Comparison of ENCODE assay signal across 11 mouse cellular contexts in genomic region chr4:144993047-144993917, GRCm38 (mm10).
DNase-seq lines count a peak whose midpoint lies in the region; ATAC-seq and TF ChIP-seq lines count a peak whose summit lies in the region.
"Had no signal": no experiment of that assay in that cellular context is flagged by ENCODE, and none has a peak within 500 bp of the region (broad histone marks: within the 10 kb centered on the region; RNA-seq: fewer than 3 reads in every experiment).

No protein-coding gene starts in this region.

- 78% methylated on average over 9 of the region's 9 CpGs for WGBS in liver, embryonic 15.5 days (ENCODE audit: insufficient replicate concordance)
- WGBS in liver, embryonic 11.5 days, result 74% methylated on average over 9 of the region's 9 CpGs
- 44% methylated on average over 9 of the region's 9 CpGs for WGBS in embryonic facial prominence, embryonic 11.5 days
- WGBS in lung, postnatal 0 days, result 31% methylated on average over 9 of the region's 9 CpGs

- 0 out of 2 replicates have a peak, but pooled peaks have one; percentile 45 for TF ChIP-seq EP300 in lung, postnatal 0 days (IDR thresholded peaks at IDR 0.05)

- peak; percentile 29; the same call in 1 of the 2 replicates for ATAC-seq in liver, embryonic 15.5 days (ENCODE audit: insufficient read depth)
- ATAC-seq in liver, embryonic 11.5 days (replicated peaks; ENCODE audit: low FRiP score), result no peak
- ATAC-seq in embryonic facial prominence, embryonic 11.5 days (replicated peaks; ENCODE audit: insufficient number of reproducible peaks, low FRiP score, low TSS enrichment, low read depth), result peak; percentile 22
- peak; percentile 78 for ATAC-seq in lung, postnatal 0 days

- no peak overlapping the region for H3K9ac ChIP-seq in liver, embryonic 15.5 days
- H3K9ac ChIP-seq in liver, embryonic 11.5 days (ENCODE audit: low read depth, low read length), result no peak overlapping the region
- no peak overlapping the region for H3K9ac ChIP-seq in embryonic facial prominence, embryonic 11.5 days (replicated peaks; ENCODE audit: low read length)
- no peak overlapping the region for H3K9ac ChIP-seq in lung, postnatal 0 days (replicated peaks; ENCODE audit: low read depth)
- H3K9ac ChIP-seq: neural tube, embryonic 12.5 days had no signal

- DNase-seq in liver, embryonic 11.5 days (ENCODE audit: low spot score), result no peak
- peak; percentile 51 for DNase-seq in embryonic facial prominence, embryonic 11.5 days (ENCODE audit: low spot score)
- peak; percentile 63 for DNase-seq in kidney, adult 18-20 months
- peak; percentile 81 for DNase-seq in lung, postnatal 0 days (ENCODE audit: low spot score)
- no peak for DNase-seq in embryo, embryonic 9.5 days (ENCODE audit: extremely low spot score)
- DNase-seq in gastrocnemius, adult 8-10 months (ENCODE audit: low spot score in 2 of 2), result no peak
- DNase-seq: heart, postnatal 10 days; right cerebral cortex, postnatal 14 days had no signal

- H3K4me1 ChIP-seq in liver, embryonic 15.5 days (replicated peaks), result peaks cover 32% of the 10 kb centered on the region
- peaks cover 13% of the 10 kb centered on the region; the same call in 1 of the 2 replicates for H3K4me1 ChIP-seq in liver, embryonic 11.5 days (replicated peaks; ENCODE audit: control insufficient read depth, insufficient read depth, low read length)
- H3K4me1 ChIP-seq in embryonic facial prominence, embryonic 11.5 days (ENCODE audit: control insufficient read depth, insufficient read depth, low read length), result peaks cover 5% of the 10 kb centered on the region
- peaks cover 20% of the 10 kb centered on the region for H3K4me1 ChIP-seq in lung, postnatal 0 days (ENCODE audit: insufficient read depth, low read depth, low read length)

- H3K9me3 ChIP-seq in liver, embryonic 15.5 days (replicated peaks), result no peaks in the 10 kb centered on the region
- H3K9me3 ChIP-seq in liver, embryonic 11.5 days (ENCODE audit: control insufficient read depth, low read length), result no peaks in the 10 kb centered on the region
- H3K9me3 ChIP-seq in embryonic facial prominence, embryonic 11.5 days (replicated peaks; ENCODE audit: control insufficient read depth, low read length), result no peaks in the 10 kb centered on the region
- H3K9me3 ChIP-seq in lung, postnatal 0 days (ENCODE audit: low read length), result no peaks in the 10 kb centered on the region
- H3K9me3 ChIP-seq: neural tube, embryonic 12.5 days had no signal

- no peak overlapping the region for H3K4me2 ChIP-seq in liver, embryonic 15.5 days
- H3K4me2 ChIP-seq in liver, embryonic 11.5 days, result no peak overlapping the region
- no peak overlapping the region for H3K4me2 ChIP-seq in embryonic facial prominence, embryonic 11.5 days (ENCODE audit: low read depth, low read length)
- H3K4me2 ChIP-seq in lung, postnatal 0 days (replicated peaks; ENCODE audit: low read depth, low read length), result no peak overlapping the region
- H3K4me2 ChIP-seq: midbrain, embryonic 11.5 days; neural tube, embryonic 12.5 days had no signal

- H3K36me3 ChIP-seq in liver, embryonic 15.5 days (replicated peaks), result 0 out of 2 replicates have a peak, but pooled peaks cover 8% of the 10 kb centered on the region
- no peaks in the 10 kb centered on the region for H3K36me3 ChIP-seq in liver, embryonic 11.5 days (ENCODE audit: control insufficient read depth, insufficient read depth, low read length)
- no peaks in the 10 kb centered on the region for H3K36me3 ChIP-seq in embryonic facial prominence, embryonic 11.5 days (replicated peaks; ENCODE audit: control insufficient read depth, insufficient read depth, low read depth, low read length)
- H3K36me3 ChIP-seq in lung, postnatal 0 days (ENCODE audit: insufficient read depth, low read length), result no peaks in the 10 kb centered on the region
- H3K36me3 ChIP-seq: neural tube, embryonic 12.5 days had no signal

- no peak for TF ChIP-seq CTCF in lung, postnatal 0 days (IDR thresholded peaks at IDR 0.05)

- H3K4me3 ChIP-seq in liver, embryonic 15.5 days (replicated peaks), result no peak overlapping the region
- H3K4me3 ChIP-seq in liver, embryonic 11.5 days (ENCODE audit: low read depth, low read length), result no peak overlapping the region
- H3K4me3 ChIP-seq in embryonic facial prominence, embryonic 11.5 days (ENCODE audit: low read depth, low read length), result no peak overlapping the region
- H3K4me3 ChIP-seq in lung, postnatal 0 days (ENCODE audit: low read depth, low read length), result no peak overlapping the region
- H3K4me3 ChIP-seq: neural tube, embryonic 12.5 days had no signal

- H3K27me3 ChIP-seq in liver, embryonic 15.5 days, result no peaks in the 10 kb centered on the region
- no peaks in the 10 kb centered on the region for H3K27me3 ChIP-seq in liver, embryonic 11.5 days (replicated peaks; ENCODE audit: control insufficient read depth, insufficient read depth, low read length)
- H3K27me3 ChIP-seq in embryonic facial prominence, embryonic 11.5 days (ENCODE audit: control insufficient read depth, insufficient read depth, low read length), result no peaks in the 10 kb centered on the region
- no peaks in the 10 kb centered on the region for H3K27me3 ChIP-seq in lung, postnatal 0 days (replicated peaks; ENCODE audit: insufficient read depth, low read length)
- H3K27me3 ChIP-seq: neural tube, embryonic 12.5 days had no signal

- peak overlapping the region; percentile 10; the same call in 1 of the 2 replicates for H3K27ac ChIP-seq in liver, embryonic 15.5 days (replicated peaks)
- no peak overlapping the region for H3K27ac ChIP-seq in liver, embryonic 11.5 days (ENCODE audit: low read depth, low read length)
- no peak overlapping the region for H3K27ac ChIP-seq in embryonic facial prominence, embryonic 11.5 days (replicated peaks; ENCODE audit: low read depth, low read length)
- peak overlapping the region; percentile 49 for H3K27ac ChIP-seq in lung, postnatal 0 days (ENCODE audit: low read length)
- H3K27ac ChIP-seq: neural tube, embryonic 12.5 days had no signal

Comparison
In these comparisons a context has a peak if more than half of its experiments do, and no peak if none do; other contexts are left out.
1. H3K27ac ChIP-seq: peak in liver, embryonic 15.5 days (single experiment) and lung, postnatal 0 days (single experiment); none in liver, embryonic 11.5 days (single experiment) and embryonic facial prominence, embryonic 11.5 days (single experiment).
2. DNase-seq: peak in embryonic facial prominence, embryonic 11.5 days (single experiment), kidney, adult 18-20 months (single experiment) and lung, postnatal 0 days (single experiment); none in liver, embryonic 11.5 days (single experiment), embryo, embryonic 9.5 days (single experiment) and gastrocnemius, adult 8-10 months (0 of 2).